Mouse (Mus musculus) neural tube, embryonic 10.5 days (tissue): Measurements from ENCODE around the gene Sri.
"Not testable (repeated sequence)": the region's sequence is repeated elsewhere in the genome, so short reads cannot be mapped to it uniquely, and the experiment has no call there.

ENCODE experiments used
- DNase-seq: peaks from one replicate; pipeline ENCODE4 v3.0.0-alpha.2; 2017; ENCODE audit warnings: low spot score; ENCODE audit errors: extremely low spot score

The Sri gene

GRCm38 (mm10) chr5:8045855-8046254, at the start of gene Sri:
TSS of gene Sri (plus strand) at chr5:8046078.
- DNase-seq, result no peak

DNA sequence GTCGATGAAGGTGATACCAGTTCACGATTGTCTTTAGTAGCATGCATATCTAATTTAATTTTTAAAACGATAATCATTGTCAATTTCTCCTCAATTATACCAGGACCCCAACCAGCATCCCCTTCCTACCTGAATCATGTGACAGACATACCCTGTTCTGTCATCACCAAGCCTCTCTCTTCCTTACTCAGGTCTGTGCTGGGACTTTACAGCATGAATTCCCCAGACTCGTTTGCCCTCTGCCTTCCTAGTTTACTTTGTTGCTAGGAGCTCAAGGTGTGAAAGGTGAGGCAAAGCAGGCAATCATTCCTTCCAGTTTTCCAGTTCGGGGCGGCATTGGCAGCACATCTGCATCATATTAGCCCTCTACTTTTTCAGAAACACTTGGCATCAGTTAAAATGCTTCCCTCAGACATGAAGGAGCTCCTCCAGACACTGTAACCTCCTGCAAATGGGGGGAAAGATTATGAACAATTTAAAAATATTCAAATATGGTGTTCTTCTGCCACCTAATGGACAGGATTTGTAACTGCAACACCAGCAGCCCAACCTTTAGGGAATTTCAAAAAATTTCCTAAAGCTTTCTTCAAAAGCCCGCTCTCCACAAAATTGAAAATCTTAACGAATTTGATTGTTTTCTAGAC, 49.4 kb upstream of the Sri start:
- DNase-seq, result peak; percentile 29

GRCm38 (mm10) chr5:7997086-7997485, 48.8 kb upstream of the Sri start:
- DNase-seq, result no peak

- no peak for DNase-seq
These were observed 45.4 kb upstream of the Sri start for GRCm38 (mm10) chr5:8000466-8000865.

- DNase-seq, result no peak
These were observed 43.1 kb upstream of the Sri start for GRCm38 (mm10) chr5:8002827-8003226.

GRCm38 (mm10) chr5:8013276-8013675, 32.6 kb upstream of the Sri start:
- DNase-seq, result no peak

DNA sequence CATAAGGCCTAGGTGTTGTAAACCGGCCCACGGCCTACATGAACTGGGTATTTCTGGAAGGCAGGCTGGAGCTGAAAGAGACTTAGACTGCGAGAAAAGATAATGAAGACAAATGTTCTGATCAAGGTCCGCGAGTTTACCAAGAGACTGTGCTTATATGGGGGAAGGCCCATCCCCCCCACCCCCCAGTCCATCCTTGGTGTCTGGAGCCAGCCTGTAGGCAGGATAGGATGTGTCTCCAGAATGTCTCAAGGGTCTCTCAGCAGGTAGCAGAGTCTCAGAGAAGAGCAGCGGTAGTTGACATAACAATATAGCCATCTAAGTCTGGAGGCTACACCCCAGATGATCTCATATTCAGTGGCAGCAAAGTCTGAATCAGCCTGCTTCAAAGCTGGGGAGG, 11.3 kb upstream of the Sri start:
- not testable (repeated sequence) for DNase-seq

DNA sequence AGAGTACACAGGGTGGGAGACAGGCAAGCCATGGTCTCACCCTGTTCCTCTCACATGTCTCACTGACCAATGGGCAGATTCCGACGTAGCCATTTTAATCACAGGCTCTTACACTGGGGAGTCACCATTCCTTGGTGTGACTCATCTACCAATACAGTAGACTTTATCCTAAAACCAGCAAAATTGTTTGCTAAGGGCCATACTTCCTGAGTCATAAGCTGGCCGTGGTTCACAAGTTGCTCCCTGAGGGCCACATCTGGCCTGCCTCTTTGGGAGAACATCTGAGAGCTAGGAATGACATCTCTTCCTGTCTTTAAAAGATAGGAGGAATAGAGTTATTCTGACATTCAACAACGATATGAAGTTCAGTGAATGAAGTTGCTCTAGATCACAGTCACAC, 7.9 kb downstream of the Sri start:
- DNase-seq, result no peak

DNA sequence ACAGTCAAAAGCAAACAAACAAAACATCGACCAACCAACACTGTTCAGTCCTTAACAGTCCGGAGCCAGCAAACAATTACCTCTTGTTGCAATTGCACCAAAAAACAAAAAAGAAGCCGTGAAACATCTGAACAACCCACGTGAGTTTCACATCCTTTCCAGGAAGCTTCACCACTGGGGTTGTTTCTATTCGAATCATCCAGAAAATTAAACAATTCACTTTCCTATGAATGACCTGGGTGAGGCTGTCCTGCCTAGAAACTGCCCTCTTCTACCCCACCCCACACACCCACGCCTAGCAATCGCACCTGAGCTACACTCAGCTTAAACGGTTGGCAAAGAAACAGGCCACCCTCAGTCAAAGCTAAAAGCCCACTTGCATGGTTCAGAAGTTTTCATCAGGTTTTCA, 9.8 kb downstream of the Sri start:
- no peak for DNase-seq

GRCm38 (mm10) chr5:8056141-8057017, 10.5 kb downstream of the Sri start:
- DNase-seq, result peak; percentile 83

DNA sequence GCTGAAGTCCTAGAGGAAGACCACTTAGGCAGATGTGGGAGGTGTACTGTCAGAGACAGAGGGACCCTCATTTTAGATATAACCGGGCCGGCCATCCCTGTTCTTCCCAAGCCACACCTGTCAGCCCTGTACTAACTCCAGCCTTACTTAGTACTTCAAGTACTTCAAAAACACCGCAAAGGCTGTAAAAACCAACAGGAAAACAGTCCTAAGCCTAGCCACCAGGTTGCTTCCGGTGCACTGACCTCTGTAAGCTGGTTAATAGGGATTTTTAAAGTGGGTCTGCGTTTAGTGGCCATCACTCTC, 11.1 kb downstream of the Sri start:
- DNase-seq, result no peak

- no peak for DNase-seq
These were observed 12.2 kb downstream of the Sri start for GRCm38 (mm10) chr5:8058056-8058455.

- DNase-seq, result no peak
These were observed 16.6 kb downstream of the Sri start for GRCm38 (mm10) chr5:8062469-8062868.

DNA sequence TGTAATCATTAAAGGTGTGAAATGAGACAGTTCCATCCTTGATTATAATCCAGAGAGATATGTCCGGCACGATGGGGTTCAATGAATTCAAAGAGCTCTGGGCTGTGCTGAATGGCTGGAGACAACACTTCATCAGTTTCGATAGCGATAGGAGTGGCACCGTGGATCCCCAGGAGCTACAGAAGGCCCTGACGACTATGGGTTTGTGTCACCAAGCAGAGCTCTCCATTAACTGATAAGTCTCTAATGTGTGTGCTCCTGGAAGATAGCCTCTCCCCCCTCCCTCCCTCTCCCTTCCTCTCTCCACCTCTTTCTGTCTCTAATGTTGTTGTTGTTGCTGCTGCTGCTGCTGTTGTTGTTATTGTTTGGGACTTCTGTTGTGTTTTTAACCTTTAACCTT, 17.3 kb downstream of the Sri start:
- no peak for DNase-seq

DNA sequence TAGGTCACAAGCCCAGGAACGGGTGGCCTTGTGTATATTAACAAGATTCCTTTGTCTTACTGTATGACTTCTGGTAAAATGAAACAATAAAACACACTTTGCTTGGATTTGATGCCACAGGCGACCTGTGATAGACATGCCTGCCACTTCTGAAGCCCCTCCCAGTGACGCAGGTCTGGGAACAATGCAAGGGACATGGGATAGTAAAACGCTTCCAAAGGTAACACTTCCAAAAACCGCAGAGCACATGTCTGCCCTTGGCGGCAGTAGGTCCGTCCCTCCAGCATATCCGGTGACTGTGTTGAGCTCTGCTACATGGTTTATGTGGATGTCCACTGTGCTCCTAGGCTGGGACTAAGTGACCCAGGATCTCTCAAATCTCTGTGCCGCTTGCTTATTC, 27.5 kb downstream of the Sri start:
- no peak for DNase-seq

GRCm38 (mm10) chr5:8073901-8074561, 28.2 kb downstream of the Sri start:
- DNase-seq, result no peak

DNA sequence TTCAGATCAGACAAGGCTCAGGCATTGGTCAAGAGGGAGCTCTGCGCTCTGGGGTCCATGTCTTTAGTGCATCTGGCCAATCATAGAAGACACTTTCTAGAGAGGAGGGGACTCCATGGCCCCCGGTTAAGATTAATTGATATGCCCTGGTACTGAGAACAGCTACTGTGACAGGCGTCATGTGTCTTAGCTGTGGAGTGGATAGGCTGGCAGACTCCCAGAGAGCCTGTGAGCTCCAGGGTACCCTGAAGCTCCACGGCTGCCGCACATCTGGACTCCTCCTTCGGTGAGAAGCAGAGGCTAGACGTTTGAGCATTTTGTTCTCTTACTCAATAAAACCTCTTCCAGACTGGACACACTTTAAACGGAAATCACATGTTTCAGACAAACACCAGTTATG, 31.6 kb downstream of the Sri start:
- no peak for DNase-seq

DNA sequence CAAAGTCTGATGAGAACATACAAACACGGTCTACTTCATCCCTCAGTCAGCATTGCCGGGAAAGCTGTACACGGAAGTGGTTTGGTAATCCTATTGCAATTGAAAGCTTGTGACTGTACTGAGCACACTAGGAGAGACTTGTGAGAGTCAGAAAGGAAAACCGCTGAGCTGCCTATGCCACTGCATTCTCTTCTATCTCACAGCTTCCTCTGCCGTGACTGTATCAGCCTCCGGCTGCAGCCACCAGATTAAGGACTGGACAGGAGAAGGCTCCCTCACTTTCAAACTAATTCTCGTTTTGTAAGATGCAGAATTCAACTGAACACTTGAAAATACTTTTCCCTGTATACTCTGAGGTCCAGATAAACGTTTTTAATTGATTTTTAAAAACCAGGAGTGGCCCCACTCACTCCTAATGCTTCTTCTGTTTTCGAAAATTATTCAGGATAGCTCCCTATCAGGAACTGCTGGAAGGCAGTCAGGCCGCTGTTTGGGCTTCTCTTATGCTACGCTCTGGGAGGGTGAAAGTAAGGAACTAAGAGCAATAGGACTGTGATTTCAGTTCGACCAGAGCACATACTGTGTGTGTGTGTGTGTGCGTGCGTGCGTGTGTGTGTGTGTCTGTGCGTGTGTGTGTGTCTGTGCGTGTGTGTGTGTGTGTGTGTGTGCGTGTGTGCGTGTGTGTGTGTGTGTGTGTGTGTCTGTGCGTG, 37.1 kb downstream of the Sri start:
- no peak for DNase-seq

DNA sequence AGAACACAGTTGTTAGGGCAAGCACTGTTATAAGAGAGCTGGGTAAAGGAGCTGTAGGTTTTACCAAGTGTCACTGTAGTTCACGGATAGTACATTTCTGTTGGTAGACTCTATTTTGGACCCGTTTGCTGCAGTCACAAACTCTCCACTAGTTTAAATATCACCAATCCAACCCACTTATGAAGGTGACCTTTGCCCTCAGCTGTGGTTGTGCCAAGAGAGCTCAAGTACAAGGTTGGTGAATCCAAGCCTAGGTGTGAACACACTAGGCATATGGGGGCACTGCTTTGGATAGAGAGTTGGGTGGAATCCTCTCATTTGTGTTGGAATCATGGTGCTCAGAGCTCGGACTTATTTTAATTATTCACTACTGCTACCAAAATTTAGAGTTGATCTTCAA, 39.8 kb downstream of the Sri start:
- DNase-seq, result no peak

- no peak for DNase-seq
These were observed 42.3 kb downstream of the Sri start for GRCm38 (mm10) chr5:8088147-8088546.

DNA sequence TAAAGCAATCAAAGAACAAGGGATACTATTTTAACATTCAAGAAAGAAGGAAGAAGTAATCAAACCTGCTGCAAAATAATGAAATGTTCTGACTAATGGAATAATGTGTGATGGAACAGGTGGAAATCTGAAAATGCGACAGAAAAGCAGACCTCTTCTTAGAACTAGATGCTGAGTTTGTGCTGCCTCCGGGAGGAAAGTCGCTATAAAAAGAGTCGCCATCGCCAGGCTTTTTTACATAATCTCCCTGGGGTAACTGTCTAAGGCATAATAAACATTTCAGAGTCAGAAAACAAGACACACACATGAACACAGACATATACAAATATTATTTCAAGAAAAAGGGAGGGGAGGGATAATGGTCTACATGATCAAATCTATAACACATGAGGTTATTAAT, 49.0 kb downstream of the Sri start:
- no peak for DNase-seq

- DNase-seq, result no peak
These were observed 49.8 kb downstream of the Sri start for GRCm38 (mm10) chr5:8095689-8096088.
